Mouse (Mus musculus) frontal cortex, postnatal 14 days (tissue): ENCODE data around the gene Spef1.

Source experiments
- DNase-seq, 2 experiments: peaks; one replicate each; pipeline ENCODE4 v3.0.0; 2022; ENCODE audit warnings: low spot score in 2 of 2

The Spef1 gene

DNA sequence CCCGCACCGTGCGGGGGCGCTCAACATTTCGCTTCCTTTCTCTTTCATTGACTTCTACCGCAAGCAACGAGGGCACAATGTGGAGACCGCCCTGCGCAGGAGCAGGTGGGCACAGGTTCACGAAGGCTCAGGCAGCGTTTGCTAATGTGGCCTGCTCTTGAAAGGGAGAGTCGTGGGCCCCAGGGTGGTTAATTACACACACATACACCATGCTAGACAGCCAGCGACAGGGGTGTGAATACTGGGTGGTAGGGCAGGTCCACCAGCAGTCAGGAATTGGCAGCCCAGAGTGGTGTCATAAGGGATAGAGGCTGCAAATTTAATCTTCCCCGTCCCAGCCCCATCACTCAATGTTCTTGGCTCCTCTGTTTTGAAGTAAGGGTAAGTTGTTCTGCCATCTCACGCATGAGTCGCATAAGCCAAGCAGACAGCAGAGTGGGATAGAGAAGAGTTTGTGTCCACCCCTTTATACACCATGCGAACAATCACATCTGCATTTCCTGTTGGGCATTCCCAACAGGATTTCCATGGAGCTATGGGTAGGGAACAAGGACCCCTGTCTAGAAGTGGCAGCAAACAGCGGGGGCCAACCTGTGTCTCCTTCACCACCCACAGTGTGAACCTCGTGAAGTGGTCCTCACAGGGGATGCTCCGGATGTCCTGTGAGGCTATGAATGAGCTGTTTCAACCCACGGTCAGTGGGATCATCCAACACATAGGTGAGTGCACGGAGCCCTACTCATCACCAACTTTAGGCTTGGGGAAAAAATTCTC lies 43.9 kb downstream of the Spef1 start:
- no peak for DNase-seq

DNA sequence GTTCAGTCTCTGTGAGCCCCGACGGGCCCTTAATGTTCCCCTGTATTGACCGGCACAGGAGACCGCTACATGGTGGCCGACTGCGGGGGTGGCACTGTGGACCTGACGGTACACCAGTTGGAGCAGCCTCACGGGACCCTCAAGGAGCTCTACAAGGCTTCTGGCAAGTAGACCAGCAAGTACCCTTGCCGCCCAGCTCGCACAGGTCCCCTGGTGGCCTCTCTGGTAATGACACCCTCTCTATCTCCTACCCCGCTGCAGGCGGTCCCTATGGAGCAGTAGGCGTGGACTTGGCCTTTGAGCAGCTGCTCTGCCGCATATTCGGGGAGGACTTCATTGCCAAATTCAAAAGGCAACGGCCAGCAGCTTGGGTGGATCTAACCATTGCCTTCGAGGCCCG lies 44.5 kb downstream of the Spef1 start:
- DNase-seq: peak in 1 of 2 experiments; percentile 45

DNA sequence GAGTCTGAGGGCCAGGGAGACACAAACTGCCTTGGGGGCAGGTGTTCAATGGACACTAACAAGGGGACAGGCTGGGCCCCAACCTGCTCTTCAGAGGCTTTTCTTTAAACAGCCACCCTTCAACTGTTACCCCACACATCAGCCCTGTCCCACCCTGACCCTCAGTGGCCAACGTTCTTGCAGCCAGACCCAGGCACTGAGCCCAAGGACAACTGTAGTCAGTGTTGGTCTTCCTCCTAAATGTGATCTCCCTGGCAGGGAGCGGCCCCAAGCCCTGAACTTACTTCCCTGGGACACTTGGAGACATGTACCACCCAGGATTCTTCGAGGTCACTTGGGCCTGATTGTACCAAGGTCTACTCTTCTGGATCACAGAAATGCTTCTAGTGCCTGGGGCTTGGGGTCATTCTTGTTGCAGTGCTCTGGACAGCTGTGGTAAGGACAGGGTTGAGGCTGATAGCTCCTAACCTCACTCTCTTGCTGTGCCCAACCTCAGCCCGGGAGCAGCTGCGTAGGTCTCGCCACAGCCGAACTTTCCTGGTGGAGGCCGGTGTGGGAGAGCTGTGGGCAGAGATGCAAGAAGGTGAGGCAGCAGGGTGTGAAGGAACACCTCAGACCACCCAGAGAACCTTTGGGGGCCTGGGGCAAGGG lies 45.6 kb downstream of the Spef1 start:
- DNase-seq: no peak

DNA sequence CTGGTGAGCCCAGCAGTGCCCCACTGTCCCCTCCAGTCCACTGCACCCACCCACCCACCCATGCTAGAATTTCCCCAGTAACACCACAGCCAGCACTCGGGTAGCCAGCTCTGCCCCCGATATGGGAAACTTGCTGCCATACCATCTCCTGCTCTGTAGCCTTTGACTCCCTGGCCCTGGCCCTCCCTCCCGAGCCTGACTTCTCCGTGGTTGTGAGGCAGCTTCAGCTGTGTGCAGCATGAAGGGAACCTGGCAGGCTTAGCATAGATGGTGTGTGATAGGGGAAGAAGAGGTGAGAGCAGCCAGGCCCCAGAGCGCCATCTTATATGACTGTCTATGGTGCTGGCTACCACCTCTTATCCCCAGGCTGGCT lies 46.6 kb downstream of the Spef1 start:
- DNase-seq: no peak

DNA sequence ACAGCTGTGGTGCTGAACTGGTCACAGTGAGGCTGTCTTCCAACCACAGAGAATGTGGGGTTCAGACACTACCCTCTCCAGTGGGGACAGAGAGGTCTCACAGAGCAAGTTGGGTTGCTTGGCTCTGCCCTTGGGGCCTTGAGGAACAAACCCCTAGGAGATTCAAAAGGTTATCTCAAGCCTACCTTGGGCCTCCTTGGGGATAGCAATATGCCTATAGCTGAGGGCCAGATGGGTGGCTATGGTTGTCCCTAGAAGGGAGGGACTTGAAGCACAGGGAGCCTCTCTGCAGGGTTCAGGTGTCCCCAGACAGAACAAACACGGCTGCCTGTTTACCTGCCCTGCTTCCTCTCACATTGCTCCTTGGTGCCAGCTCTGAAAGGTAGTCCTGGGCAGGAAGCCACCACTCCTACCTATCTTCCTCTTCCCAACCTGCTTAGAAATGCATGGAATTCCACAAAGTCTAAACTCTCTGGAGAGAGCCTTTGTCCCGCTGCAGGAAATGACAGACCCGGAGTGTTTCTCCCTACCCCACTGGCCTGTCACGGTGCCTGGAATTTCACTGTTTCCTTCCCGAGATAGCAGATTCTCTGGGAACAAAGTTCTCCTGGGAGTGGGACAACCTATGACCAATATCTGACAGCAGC lies 47.1 kb downstream of the Spef1 start:
- DNase-seq: no peak

DNA sequence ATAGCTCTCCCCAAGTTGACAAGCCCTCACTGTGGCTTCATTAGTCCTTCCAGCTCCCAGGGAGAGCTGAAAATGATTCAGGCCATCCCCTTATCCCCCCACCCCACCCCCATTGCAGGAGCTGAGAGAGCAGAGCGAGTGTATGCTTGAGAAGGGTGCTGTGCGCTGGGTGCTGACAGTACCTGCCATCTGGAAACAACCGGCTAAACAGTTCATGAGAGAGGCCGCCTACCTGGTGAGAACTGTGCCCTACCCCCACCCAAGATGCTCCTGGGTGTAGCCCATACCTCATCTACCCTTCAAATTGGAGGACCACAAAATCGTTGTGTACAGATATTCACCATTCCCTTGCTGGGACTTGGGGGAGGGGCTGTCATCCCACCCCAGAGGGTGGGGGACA lies 47.8 kb downstream of the Spef1 start:
- DNase-seq: no peak

DNA sequence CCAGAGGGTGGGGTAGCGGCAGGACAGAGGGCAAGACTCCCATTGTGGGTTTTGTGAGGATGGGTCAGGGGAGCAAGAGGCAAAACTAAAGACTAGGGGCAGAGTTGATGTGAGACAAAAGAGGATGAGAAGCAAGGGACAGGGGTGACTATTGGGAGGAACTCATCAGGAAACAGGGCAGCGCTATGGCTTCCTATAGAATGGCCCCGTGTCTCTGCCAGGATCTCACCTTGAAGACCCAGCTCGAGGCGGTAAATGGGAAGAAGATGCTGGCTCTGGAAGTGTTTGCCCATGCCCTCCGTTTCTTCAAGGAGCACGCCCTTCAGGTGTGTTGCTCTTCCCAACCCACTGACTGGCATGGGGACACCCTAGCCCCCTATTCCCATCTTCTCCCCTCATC lies 48.3 kb downstream of the Spef1 start:
- DNase-seq: no peak

DNA sequence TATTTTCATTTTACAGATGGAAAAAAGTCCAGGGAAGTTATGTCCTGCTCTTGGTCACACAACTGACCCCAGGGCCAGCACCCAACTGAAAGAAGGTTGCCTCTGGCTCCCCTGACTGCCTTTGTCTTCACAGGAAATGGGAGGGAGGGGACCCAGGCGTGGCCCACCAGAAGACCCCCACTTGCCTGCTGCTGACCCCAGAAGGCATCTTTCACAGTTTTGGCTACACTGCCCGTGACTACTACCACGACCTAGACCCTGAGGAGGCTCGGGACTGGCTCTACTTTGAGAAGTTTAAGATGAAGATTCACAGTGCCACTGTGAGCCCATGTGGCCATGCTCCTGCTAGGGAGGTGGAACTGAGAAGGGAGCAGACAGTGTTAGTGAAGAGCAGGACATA lies 48.8 kb downstream of the Spef1 start:
- no peak for DNase-seq

DNA sequence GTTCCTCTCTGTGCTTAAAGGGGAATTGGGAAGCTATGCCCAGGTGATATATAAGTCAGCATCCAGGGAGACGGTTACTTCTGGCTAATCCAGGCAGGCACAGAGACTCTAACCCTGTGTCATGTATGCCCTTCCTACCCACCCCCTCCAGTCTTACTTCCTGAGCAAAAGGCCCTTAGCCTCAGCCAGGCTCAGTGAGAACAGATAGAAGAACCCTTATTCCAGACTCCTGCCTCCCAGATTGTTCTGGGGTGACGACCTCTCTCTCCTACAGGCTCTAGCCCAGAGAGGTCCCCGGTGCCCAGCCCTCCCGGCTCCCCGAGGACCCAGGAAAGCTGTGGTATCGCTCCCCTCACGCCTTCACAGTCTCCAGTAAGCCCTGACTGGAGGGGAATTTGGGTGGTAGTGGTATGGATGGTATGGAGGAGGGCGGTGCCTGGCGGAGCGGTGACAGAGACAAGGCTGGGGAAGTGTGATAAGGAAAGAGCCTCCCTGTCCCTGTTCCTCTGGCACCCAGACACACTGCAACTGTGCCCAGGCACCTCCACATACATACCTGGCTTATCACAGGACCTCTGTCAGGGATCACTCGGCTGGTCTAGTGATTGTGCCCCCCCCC lies 51.5 kb downstream of the Spef1 start:
- DNase-seq: no peak

DNA sequence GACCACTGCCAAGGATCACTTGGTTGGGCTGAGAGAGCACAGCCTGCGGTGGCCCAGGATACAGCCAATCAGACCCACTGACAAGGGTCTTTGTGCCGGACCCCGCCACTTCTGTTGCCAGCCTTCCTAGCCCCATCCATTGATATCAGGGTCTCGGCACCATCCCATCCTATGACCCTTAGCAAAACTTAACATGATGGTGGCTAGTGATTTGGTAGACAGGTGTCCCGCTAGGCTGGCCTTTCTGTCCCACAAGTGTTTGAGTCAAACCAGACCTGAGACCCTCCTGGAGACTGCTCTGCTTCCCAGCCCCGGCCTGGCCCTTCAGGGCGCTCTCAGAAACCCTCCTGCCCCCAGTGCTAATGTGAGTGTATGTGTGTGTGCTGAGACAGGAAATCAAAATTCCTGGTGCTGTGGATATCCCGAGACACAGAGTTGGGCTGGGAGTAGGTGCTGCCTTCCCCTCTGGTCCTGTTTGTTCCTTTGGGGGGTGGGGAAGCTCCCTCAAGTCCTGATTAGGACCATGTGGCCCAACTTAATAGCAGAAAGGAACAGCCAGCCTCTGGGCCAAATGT lies 52.2 kb downstream of the Spef1 start:
- no peak for DNase-seq

DNA sequence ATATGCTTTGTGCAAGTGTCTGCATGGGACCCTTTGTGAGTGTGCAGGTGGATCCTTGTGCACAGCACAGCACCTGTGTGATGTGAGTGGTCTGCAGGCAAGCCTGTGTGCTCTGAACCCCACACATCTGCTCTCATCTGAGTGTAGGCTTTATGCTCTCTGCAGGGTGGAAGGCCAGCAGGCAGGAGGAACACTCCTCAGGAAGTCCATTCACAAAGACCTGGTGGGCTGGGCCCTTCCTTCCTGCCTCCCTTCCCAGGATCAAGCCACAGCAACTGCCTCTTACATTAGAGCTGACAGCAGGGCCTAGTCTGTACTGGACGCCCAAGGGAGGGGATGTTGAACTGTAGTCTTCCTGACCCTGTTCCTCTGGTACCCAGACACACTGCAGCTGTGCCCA lies 52.7 kb downstream of the Spef1 start:
- no peak for DNase-seq

DNA sequence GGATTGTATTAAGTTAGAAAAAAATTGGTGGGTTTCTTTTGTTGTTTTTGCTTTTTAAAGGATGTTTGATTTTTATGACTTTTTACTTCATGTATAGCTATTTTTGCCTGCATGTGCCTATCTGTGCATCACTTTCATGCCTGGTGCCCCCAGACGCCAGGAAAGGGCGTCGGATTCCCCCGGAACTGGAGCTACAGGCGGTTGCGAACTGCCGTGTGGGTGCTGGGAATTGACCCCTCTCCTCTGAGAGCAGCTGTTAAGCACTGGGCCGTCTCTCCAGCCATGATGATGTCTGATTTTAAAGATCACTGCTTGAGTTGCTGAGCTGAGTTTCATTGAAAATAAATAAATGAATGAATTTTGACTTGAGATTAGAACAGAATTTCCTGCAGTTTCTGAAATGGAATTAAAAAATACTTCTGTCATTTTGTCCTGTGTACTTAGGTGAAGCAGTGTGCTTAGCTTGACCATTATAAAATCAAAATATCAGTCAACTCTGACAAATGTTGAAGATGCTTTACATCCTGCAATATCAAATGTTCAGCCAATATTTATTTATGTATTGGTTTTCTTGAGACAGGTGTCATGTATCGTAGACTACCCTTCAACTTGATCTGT lies 54.0 kb downstream of the Spef1 start, which contains the start of gene Gm11037:
Gene Gm11037, plus strand, starts transcription at position 568 of the 618 bp plus-strand sequence.
- DNase-seq: no peak

DNA sequence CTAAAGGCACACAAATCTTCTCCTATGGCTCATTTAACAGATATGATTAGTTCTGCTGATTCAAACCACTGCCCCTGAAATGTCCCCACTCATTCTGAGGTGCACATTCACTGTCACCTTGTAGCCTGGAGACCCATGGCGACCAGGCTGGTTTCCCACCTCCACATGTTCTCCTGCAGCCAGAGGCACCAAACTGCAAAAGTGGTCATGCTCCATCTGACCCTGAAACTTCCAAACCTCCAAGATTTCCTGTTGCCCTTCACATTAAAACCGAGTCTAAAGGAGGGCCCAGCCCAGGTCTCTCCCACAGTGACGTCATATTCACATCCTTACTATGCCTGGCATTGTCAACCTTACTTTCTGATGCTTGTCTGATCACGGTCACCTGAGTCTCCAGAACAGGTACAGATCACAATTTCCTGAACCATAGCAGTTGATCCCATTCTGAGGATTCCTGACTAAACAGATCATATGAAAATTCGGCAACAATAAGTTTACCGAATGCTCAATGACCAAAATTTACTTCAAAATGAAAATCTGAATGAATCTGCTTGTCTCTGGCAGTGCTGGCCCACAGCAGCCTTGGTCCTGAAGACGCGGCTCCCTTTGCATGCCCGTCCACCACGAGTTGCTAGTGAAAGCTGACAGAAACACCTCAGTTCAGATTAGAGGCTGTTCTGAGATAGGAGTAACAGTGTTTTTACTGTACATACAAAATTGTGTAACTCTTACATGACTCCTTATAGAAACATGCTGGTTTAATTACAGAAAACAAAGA lies 54.8 kb downstream of the Spef1 start:
- DNase-seq: no peak

DNA sequence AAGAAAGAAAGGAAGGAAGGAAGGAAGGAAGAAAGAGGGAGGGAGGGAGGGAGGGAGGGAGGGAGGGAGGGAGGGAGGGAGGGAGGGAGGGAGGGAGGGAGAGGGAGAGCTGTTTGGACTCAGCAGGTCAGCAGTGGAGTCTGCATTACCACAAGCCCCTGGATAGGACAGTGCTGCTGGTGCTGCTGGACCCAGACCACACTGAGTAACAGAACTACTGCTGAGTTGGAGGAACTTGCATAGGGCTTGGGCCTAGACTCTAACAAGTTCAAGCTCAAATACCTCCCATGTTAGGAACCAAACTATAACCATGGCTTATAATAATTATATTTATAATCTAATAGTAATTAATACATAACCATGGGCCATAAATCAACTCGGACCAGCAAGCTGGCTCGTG lies 56.2 kb downstream of the Spef1 start:
- DNase-seq: no peak

DNA sequence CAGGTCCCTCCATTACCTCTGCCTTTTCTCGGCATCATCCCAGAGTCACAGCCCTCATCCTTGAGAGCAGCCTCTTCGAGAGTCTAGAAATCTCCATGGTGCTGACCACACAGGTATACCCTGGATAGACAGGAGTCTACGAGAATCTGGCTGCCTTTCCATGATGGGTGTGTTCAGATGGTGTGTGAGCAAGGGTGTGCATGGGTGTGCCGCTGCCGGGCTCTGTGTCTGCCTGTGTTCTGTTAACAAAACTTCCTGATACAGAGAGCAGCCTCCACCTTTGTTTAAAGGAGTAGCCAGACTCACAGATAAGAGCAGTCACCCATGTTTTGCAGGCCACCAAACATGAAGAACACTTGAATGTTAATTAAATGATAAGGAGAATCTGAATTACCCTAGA lies 57.2 kb downstream of the Spef1 start:
- DNase-seq: no peak

DNA sequence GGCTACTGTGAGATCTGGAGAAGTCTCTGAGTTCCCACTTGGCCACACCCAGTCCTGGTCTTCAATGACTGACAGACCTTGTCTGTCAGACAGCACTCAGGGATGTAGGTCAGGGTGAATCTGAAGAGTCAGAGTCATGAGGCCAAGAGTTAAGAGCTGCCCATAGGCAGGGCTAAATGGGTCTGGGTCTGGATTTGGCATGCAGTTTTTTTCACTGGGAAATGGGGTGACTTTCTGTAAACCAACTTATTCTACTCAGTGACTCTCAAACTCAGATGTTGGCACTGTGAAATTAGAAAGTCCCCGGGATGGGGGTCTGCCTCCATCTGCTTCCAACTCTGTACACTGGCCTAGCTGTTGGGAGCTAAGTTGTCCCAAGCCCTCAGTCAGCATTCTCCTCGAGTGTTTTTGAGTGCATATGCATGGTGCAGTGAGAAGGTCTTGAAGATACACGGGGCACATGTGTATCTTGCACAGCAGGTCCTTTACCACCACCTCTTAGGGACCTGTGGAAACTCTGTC lies 58.4 kb downstream of the Spef1 start:
- no peak for DNase-seq

DNA sequence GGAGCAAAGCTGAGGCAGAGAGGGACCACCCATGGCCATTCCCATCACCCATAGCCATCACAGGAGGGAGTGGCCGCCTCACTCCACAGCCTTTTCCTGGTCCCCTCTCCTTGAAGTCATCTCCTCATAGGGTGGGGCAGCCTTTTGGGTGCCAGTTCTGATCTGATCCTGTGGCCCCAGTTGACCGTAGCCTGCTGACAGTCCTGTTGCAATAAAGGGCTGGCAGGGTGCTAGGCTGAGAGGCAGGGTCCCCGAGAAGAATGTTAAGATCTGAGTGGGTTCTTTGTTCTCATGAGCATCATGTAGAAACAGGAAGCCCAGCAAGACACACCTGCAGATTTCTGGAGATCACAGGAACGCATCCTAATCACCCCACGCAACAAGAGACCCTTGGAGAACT lies 58.9 kb downstream of the Spef1 start:
- no peak for DNase-seq

DNA sequence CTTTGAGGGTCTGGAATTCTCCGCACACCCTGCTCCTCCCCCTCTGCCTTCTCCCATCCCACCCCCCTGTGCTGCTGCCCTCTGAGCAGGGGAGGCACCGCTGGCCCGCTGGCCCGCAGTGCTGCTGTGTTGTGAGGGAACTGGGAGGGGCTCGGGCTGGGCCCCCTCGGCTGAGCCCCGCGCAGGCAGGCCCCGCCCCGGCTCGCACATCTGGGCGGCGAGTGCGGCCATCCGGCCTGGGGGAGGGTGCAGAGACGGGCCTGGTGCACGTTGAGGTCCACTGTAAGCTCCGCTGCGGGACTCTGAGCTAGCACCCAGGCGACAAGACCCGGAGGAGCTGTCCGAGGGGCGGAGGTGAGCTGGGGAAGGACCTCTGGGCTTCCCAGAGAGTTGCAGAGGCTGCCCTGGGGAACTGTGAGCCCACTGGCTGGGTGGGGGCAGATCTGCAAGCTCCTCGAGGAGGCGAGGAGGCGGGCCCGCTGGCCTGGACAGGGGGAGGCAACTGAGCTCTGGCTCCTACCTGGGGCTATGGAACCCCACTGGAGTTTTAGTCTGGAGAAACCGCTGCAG lies 59.8 kb downstream of the Spef1 start, which contains the start of gene Hspa12b:
Gene Hspa12b, plus strand, starts transcription at position 120 of the 570 bp plus-strand sequence.
- no peak for DNase-seq

DNA sequence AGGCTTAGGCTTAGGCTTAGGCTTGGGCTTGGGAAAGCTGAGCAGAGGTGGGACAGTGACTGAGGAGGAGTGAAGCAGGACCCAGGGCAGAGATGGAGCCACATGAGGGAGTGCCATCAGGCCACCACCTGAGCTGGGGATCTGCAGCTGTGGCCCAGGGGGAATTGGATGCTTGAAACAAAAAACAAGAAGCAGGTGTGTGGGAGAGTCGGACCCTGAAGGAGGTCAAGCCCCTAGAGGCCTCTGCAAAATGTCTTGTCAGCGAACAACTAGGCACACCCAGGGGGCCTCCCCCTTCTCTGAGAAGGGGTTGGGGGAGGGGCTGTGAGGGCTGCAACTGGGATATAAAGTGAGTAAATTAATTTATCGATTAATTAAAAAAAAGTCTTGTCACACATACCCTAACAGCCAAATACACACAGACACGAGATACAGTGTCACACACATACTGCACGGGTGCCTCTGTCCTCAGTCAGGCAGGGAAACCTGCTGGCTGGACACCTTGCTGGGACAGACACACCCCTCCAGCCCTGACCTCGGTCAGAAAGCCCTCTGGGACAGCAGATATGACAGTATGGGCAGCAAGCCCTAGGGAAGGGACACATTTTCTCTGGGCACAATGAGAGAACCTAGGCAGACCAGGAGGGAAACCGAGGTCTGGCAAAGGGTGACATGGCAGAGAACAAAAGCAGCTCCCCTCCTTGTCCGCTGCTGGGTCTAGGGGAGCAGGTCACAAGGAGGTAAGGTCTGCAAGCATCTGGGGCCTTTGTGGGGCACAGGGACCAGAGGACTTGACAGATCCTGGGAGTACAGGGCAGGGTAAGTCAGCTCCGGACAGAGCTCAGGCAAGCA lies 60.9 kb downstream of the Spef1 start:
- no peak for DNase-seq
